Mouse (Mus musculus) C2C12 (cell line): ENCODE results near the gene Phf20.

Experiments
- CTCF ChIP-seq: IDR thresholded peaks from one replicate; pipeline ENCODE4 v1.5.1; 2011; ENCODE audit not compliant: control insufficient read depth, insufficient read depth, insufficient read length
- USF1 ChIP-seq: IDR thresholded peaks from one replicate; pipeline ENCODE4 v1.6.1; 2011; ENCODE audit warnings: low read depth, mild to moderate bottlenecking, control low read depth, moderate library complexity

DNA sequence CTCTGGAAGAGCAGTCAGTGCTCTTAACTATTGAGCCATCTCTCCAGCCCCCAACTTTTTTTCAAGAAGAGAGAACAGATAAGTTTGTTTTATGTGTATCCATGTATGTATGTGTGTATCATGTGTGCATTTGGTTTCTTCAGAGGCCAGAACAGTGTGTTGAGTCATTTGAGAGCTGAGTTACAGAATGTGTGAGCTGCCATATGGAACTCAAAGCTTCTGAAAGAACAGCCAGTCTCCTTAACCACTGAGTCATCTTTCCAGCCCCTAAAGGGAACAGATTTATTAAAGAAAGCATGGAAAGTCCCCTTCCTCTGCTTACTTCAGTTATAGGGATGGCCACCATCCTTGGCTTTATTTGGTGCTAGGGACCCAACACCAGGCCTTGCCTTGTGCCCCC lies 25.8 kb downstream of the Phf20 start:
- TF ChIP-seq CTCF (no peak), USF1 (no peak)
